In genomic region chr5:35607784-35608183, GRCm38 (mm10) we compare ENCODE assay signal across 9 mouse cellular contexts. TPM values are rescaled to one million over a fixed set of nuclear protein-coding genes. Genes with fewer than 3 reads are reported as not detected.
DNase-seq lines count a peak whose midpoint lies in the region; ATAC-seq and TF ChIP-seq lines count a peak whose summit lies in the region.
"Had no signal": no experiment of that assay in that cellular context is flagged by ENCODE, and none has a peak within 500 bp of the region (broad histone marks: within the 10 kb centered on the region; RNA-seq: fewer than 3 reads in every experiment).

No protein-coding gene starts in this region.

- H3K27ac ChIP-seq in left cerebral cortex, adult 2 months = no peak overlapping the region
- H3K27ac ChIP-seq in heart, embryonic 14.5 days (replicated peaks in 1 of 2; ENCODE audit: control insufficient read depth in 1 of 2, insufficient read depth in 1 of 2, low read depth in 2 of 2, low read length in 2 of 2) = no peak overlapping the region
- H3K27ac ChIP-seq: layer of hippocampus, adult 2 months had no signal

- no peaks in the 10 kb centered on the region for H3K9me3 ChIP-seq in heart, embryonic 14.5 days (ENCODE audit: control insufficient read depth, low read length)

- peaks cover 22% of the 10 kb centered on the region for H3K36me3 ChIP-seq in heart, embryonic 14.5 days (ENCODE audit: control insufficient read depth, insufficient read depth, low read length)

- no peak for TF ChIP-seq CTCF in left cerebral cortex, adult 2 months (IDR thresholded peaks at IDR 0.05)

- no peaks in the 10 kb centered on the region for H3K27me3 ChIP-seq in heart, embryonic 14.5 days (ENCODE audit: control insufficient read depth, insufficient read depth, low read length)

- intact Hi-C loops in left cerebral cortex, postnatal 4 days (cut with DNase I) = no loop called here
- intact Hi-C loops in left cerebral cortex, adult 2 months (cut with DNase I) = no loop called here

- H3K4me2 ChIP-seq in heart, embryonic 14.5 days (ENCODE audit: low read length) = no peak overlapping the region

- ATAC-seq in heart, embryonic 14.5 days (ENCODE audit: insufficient number of reproducible peaks, insufficient read depth, low FRiP score, low read depth) = peak; percentile 77
- ATAC-seq in megakaryocyte-erythroid progenitor cell, adult 5-6 weeks (replicated peaks; ENCODE audit: low FRiP score, low TSS enrichment, poor library complexity, severe bottlenecking) = no peak

- H3K9ac ChIP-seq in heart, embryonic 14.5 days (ENCODE audit: low read length) = no peak overlapping the region

- WGBS in heart, embryonic 14.5 days = 53% methylated on average over 6 of the region's 7 CpGs

- H3K4me3 ChIP-seq in left cerebral cortex, adult 2 months = no peak overlapping the region
- H3K4me3 ChIP-seq in heart, embryonic 14.5 days (ENCODE audit: control insufficient read depth in 1 of 2, insufficient read depth in 1 of 2, low read depth in 1 of 2, low read length in 2 of 2) = no peak overlapping the region
- H3K4me3 ChIP-seq: layer of hippocampus, adult 2 months had no signal

- DNase-seq in cerebellum, adult 18-20 months = peak; percentile 26 to 33
- no peak for DNase-seq in cerebellum, adult 11 months
- peak; percentile 48 for DNase-seq in left cerebral cortex, postnatal 4 days
- DNase-seq in left cerebral cortex, adult 2 months (ENCODE audit: extremely low spot score in 1 of 2, low spot score in 2 of 2) = no peak
- peak; percentile 62 for DNase-seq in lung, postnatal 10 days
- DNase-seq in layer of hippocampus, adult 18-20 months (ENCODE audit: low spot score in 2 of 2) = no peak

- H3K4me1 ChIP-seq in heart, embryonic 14.5 days (ENCODE audit: control insufficient read depth in 2 of 2, insufficient read depth in 2 of 2, low read length in 2 of 2) = peaks cover 27 to 43% of the 10 kb centered on the region in 2 experiments

RNA-seq across cellular contexts. Expression of gene Acox3, which starts 24.9 kb away (rescaled TPM):
- total RNA-seq in left cerebral cortex, postnatal 4 days (2021) = 10 to 100 TPM; 24.2 to 26.1 TPM
- total RNA-seq in left cerebral cortex, adult 2 months (2021) = 10 to 100 TPM; 31.6 to 32.0 TPM
- 13.6 and 13.8 TPM in 2 replicates for polyA plus RNA-seq in heart, embryonic 14.5 days (2014; fragmentation: Nextera tagmentation; extraction: Ambion mirVana)
- 7.9 and 12.4 TPM in 2 replicates for total RNA-seq in megakaryocyte-erythroid progenitor cell, adult 5-6 weeks (2014; fragmentation: Nextera tagmentation)
- 5.0 and 20.3 TPM in 2 replicates for total RNA-seq in megakaryocyte-erythroid progenitor cell, adult 5-6 weeks (2017)
- 10 to 100 TPM; 26.5 to 29.4 TPM for total RNA-seq in layer of hippocampus, adult 18-20 months (2021)

RNA-seq across cellular contexts. Expression of gene Trmt44, which starts 32.9 kb away (rescaled TPM):
- 10 to 100 TPM; 10.9 to 11.9 TPM for total RNA-seq in left cerebral cortex, postnatal 4 days (2021)
- total RNA-seq in left cerebral cortex, adult 2 months (2021) = 1 to 10 TPM; 9.4 to 9.6 TPM
- polyA plus RNA-seq in heart, embryonic 14.5 days (2014; fragmentation: Nextera tagmentation; extraction: Ambion mirVana) = 4.7 and 5.0 TPM in 2 replicates
- 9.4 and 12.1 TPM in 2 replicates for total RNA-seq in megakaryocyte-erythroid progenitor cell, adult 5-6 weeks (2014; fragmentation: Nextera tagmentation)
- 8.0 and 8.4 TPM in 2 replicates for total RNA-seq in megakaryocyte-erythroid progenitor cell, adult 5-6 weeks (2017)
- total RNA-seq in layer of hippocampus, adult 18-20 months (2021) = 1 to 10 TPM; 7.6 to 8.5 TPM

Comparison
In these comparisons a context has a peak if more than half of its experiments do, and no peak if none do; other contexts are left out.
1. DNase-seq: peak in cerebellum, adult 18-20 months (2 of 2), left cerebral cortex, postnatal 4 days (single experiment) and lung, postnatal 10 days (single experiment); none in cerebellum, adult 11 months (single experiment), left cerebral cortex, adult 2 months (0 of 2) and layer of hippocampus, adult 18-20 months (0 of 2).